Mouse (Mus musculus) thymus, adult 2 months (tissue): Measurements from ENCODE around the gene Il15ra. TPM values are rescaled to one million over a fixed set of nuclear protein-coding genes. Genes with fewer than 3 reads are reported as not detected.

Experiments
- DNase-seq: peaks from one replicate; pipeline ENCODE4 v3.0.0; 2021
- H3K27ac ChIP-seq: fragments of 200-500 bp; 2 replicates; pipeline ENCODE4 v1.5.1; 2012; ENCODE audit warnings: low read length, control low read depth; ENCODE audit not compliant: control insufficient read depth, insufficient read depth
- H3K27me3 ChIP-seq: fragments of 200-500 bp; 2 replicates; pipeline ENCODE4 v1.6.1; 2012; ENCODE audit warnings: mild to moderate bottlenecking, low read length, moderate library complexity, mixed read lengths; ENCODE audit not compliant: control insufficient read depth, insufficient read depth
- H3K36me3 ChIP-seq: fragments of 200-500 bp; 2 replicates; pipeline ENCODE4 v1.6.1; 2012; ENCODE audit warnings: mild to moderate bottlenecking, low read length, moderate library complexity; ENCODE audit not compliant: control insufficient read depth, insufficient read depth
- H3K4me1 ChIP-seq: fragments of 200-500 bp; replicated peaks from 2 replicates; pipeline ENCODE4 v1.6.1; 2012; ENCODE audit warnings: low read length; ENCODE audit not compliant: control insufficient read depth, insufficient read depth
- H3K4me3 ChIP-seq: fragments of 200-500 bp; 2 replicates; pipeline ENCODE4 v1.5.1; 2012; ENCODE audit warnings: mild to moderate bottlenecking, low read length, control low read depth, moderate library complexity; ENCODE audit not compliant: control insufficient read depth, insufficient read depth
- CTCF ChIP-seq: fragments of 200-500 bp; IDR thresholded peaks from 2 replicates; pipeline ENCODE4 v1.5.1; 2012; ENCODE audit warnings: mild to moderate bottlenecking, control low read depth, low read length, moderate library complexity, borderline replicate concordance; ENCODE audit not compliant: control insufficient read depth, poor library complexity, insufficient read depth; ENCODE audit errors: extremely low read depth
- POLR2A ChIP-seq: fragments of 200-500 bp; IDR thresholded peaks from 2 replicates; pipeline ENCODE4 v1.6.1; 2012; ENCODE audit warnings: mild to moderate bottlenecking, low read length, control low read depth, moderate library complexity; ENCODE audit not compliant: control insufficient read depth, poor library complexity, insufficient read depth; ENCODE audit errors: extremely low read depth
- WGBS: fragments of 180-500 bp; shearing (Covaris S2); methylation state at CpG from one replicate; pipeline ENCODE4 v1.1.7; 2018; 5-methylcytosine and 5-hydroxymethylcytosine counted together
- polyA plus RNA-seq: library from polyadenylated mRNA; depleted of rRNA; stranded (reverse); fragments of >200 nt; gene quantifications from 2 replicates; pipeline ENCODE4 v1.2.3, GENCODE M21; 2012

The Il15ra gene
- polyA plus RNA-seq, 1 experiment = 99.7 TPM

DNA sequence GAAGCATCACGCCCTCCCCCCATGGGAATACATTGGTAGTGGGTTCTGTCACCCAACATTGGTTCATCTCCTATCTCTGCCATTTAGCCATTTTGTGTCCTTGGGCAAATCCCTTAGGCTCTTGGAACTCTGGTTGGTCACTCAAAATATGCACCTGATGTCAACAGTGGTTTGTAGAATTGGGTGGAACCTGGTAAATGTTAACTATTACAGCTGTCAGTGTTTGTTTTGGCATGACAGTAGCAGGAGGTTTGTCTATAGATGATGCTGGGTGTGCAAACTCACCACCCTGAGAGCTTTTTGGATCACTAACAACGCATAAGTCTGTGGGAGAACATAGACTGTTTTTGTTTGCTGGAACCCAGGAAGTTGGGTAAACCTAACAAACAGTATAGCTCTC is 13.5 kb downstream of the Il15ra start:
- Histone ChIP-seq H3K4me3 (no peak overlapping the region), H3K4me1 (peaks cover 3% of the 10 kb centered on the region; the same call in 1 of the 2 replicates), H3K36me3 (no peaks in the 10 kb centered on the region), H3K27me3 (no peaks in the 10 kb centered on the region), H3K27ac (no peak overlapping the region)
- 94% methylated on average over 2 of the region's 2 CpGs for WGBS
- TF ChIP-seq POLR2A (no peak), CTCF (no peak)
- no peak for DNase-seq

DNA sequence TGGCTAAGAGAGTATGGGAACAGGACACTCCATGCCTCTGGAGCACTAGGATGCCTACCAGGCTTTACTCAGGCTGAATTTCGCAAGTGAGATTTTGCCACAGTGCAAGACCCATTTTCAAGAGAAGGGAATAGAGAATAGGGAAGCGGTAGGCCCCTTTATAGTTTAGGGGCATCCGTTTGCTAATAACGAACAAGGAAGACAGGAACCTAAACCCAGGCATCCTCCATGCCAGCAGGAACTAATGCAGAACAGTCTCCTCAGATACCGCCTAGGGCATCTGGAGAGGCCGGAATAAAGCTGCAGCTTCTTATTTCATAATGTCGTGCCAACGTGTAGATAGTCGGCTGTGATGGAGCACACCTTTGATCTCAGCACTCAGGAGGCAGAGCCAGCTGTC is 17.5 kb downstream of the Il15ra start:
- TF ChIP-seq CTCF (no peak), POLR2A (no peak)
- DNase-seq = no peak
- no peaks in the 10 kb centered on the region for H3K36me3 ChIP-seq
- WGBS = 97% methylated on average over 9 of the region's 9 CpGs
- H3K27me3 ChIP-seq = no peaks in the 10 kb centered on the region
- no peak overlapping the region for H3K4me3 ChIP-seq
- H3K27ac ChIP-seq = no peak overlapping the region
- no peaks in the 10 kb centered on the region for H3K4me1 ChIP-seq

DNA sequence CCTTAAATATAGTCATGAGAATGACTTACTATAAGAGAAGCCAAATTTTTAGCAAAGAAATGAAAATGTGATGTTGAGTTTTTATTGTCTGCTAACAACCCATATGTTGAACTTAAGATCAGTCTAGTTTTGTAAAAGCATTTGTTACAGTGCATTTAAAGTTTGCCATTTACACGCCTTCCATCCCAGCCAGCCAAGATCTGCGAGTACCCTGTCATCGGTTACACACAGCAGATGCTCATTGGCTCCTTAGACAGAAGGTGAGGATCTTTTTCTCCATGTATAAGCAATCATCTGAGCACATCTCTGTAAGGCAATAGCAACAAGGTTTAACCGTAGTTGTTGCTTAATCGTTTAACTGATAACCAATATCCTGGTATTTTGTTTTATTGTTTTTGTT is 22.5 kb downstream of the Il15ra start:
- Histone ChIP-seq H3K27ac (no peak overlapping the region), H3K4me3 (no peak overlapping the region), H3K36me3 (no peaks in the 10 kb centered on the region), H3K4me1 (no peaks in the 10 kb centered on the region), H3K27me3 (no peaks in the 10 kb centered on the region)
- no peak for DNase-seq
- WGBS = 96% methylated on average over 5 of the region's 5 CpGs
- no peak for TF ChIP-seq POLR2A
- TF ChIP-seq CTCF = no peak

DNA sequence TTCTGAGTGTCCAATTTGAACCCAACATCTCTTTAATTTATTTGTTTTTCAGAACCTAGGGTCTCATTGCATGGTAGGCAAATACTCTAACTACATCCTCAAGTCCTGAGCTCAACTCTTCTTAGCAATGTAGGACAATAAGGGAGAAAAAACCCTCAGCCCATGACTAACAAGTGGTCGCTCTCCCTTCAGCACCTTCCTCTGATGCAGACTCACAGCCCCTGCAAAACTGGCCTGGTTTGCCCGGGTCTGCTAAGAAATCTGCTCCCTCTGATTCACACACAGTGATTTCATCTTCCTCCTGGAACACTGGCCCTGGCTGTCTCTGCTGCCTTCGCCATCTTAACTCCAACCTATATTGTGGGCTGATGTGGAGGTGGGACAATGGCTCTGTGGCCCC is 24.0 kb downstream of the Il15ra start:
- Histone ChIP-seq H3K27me3 (no peaks in the 10 kb centered on the region), H3K4me1 (no peaks in the 10 kb centered on the region), H3K36me3 (no peaks in the 10 kb centered on the region), H3K27ac (no peak overlapping the region), H3K4me3 (no peak overlapping the region)
- DNase-seq = no peak
- TF ChIP-seq CTCF (no peak), POLR2A (no peak)
- 90% methylated on average over 3 of the region's 3 CpGs for WGBS

DNA sequence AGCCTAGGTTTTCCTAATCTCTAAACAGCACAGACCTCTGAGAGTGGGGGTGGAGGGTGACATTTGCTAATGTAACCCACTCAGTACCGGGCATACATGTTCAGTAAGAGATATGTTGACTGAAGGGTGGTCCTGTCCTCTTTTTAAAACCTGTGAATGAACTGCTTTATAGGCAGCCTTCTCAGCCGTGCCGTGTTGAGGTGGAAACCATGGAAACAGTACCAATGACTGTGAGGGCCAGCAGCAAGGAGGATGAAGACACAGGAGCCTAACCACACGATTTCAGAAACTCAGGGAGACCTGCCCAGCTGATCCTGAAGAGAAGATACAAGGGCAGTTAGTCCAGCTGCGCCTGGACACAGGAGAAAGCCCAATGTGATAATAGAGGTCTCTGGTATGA is 27.9 kb downstream of the Il15ra start:
- DNase-seq = no peak
- 89% methylated on average over 5 of the region's 5 CpGs for WGBS
- Histone ChIP-seq H3K36me3 (no peaks in the 10 kb centered on the region), H3K4me1 (no peaks in the 10 kb centered on the region), H3K4me3 (no peak overlapping the region), H3K27ac (no peak overlapping the region), H3K27me3 (no peaks in the 10 kb centered on the region)
- no peak for TF ChIP-seq CTCF
- no peak for TF ChIP-seq POLR2A

DNA sequence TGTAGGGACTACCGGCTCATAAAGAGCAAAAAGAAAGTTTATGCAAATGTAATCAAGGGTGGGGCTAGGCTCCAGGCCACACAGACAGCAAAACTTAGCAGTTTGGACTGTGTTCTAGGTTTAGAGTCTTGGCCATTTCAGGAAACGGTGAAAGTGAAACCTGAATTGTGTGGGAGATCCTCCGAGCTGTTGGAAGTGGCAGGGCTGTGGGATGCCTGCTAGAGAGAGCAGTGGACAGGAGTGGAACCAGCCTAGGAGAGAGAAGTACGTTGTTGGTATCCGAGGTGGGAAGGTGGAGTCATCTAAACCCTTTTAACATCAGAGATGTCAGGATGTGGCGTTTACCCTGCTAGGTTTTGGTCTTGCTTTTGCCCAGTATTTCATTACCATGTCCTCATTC is 30.8 kb downstream of the Il15ra start:
- DNase-seq = no peak
- Histone ChIP-seq H3K36me3 (no peaks in the 10 kb centered on the region), H3K27ac (no peak overlapping the region; the same call in 1 of the 2 replicates), H3K4me1 (no peaks in the 10 kb centered on the region), H3K27me3 (no peaks in the 10 kb centered on the region), H3K4me3 (no peak overlapping the region)
- TF ChIP-seq CTCF (no peak), POLR2A (no peak)
- 84% methylated on average over 6 of the region's 6 CpGs for WGBS

DNA sequence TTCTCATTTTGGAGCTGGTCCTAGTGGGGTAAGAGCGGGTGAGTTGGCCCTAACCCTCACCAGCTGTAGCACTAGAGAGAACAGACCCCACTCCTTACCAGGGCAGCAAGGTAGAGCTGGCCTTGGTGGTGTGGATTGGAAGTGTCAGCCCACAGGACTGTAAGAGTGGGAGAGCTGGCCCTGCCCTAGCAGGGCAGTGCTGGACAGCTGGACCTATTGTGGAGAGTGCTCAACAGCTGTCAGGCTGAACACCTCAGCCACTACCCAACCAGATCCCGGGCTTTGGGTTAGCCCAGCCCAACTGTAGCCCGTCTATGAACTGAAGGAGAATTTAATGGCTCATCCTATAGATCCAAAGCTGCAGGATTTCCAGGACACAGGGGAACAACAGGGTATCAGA is 33.7 kb downstream of the Il15ra start:
- WGBS = 98% methylated on average over 3 of the region's 3 CpGs
- H3K4me1 ChIP-seq = no peaks in the 10 kb centered on the region
- no peak for DNase-seq
- no peaks in the 10 kb centered on the region for H3K27me3 ChIP-seq
- TF ChIP-seq CTCF = no peak
- TF ChIP-seq POLR2A = no peak
- H3K4me3 ChIP-seq = no peak overlapping the region
- H3K36me3 ChIP-seq = peaks cover 14% of the 10 kb centered on the region
- H3K27ac ChIP-seq = no peak overlapping the region

DNA sequence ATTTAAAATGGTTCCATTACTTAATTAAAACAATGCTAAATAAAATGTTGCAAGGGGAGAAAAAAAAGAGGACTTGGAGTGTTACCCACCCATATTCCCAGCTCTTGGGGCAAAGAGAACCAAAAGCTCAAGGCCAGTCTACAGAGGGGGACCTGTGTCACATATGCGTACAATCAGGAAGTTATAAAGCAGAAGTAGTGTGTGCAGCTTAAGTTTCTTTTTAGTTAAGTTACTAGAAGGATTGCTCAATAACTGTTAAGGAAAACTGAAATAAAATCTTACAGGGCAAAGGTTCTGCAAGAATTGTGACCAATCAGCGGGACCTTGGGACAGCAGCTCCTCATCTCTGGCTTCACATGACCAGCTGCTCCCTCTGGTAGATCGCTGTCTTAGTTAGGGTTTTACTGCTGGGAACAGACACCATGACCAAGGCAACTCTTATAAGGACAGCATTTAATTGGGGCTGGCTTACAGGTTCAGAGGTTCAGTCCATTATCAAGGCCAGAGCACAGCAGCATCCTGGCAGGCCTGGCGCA is 34.5 kb downstream of the Il15ra start:
- TF ChIP-seq POLR2A (no peak), CTCF (no peak)
- Histone ChIP-seq H3K4me1 (no peaks in the 10 kb centered on the region), H3K4me3 (no peak overlapping the region), H3K27me3 (no peaks in the 10 kb centered on the region), H3K27ac (no peak overlapping the region), H3K36me3 (peaks cover 15% of the 10 kb centered on the region)
- 88% methylated on average over 4 of the region's 4 CpGs for WGBS
- no peak for DNase-seq
